Mouse (Mus musculus) MEL (cell line): ENCODE measurements around the gene Klrb1b.

Source experiments
- BHLHE40 ChIP-seq: IDR thresholded peaks from 2 replicates; pipeline ENCODE4 v1.6.1; 2012; ENCODE audit warnings: low read depth, mild to moderate bottlenecking, inconsistent platforms, low read length, improper control_type of control experiment, borderline replicate concordance
- CHD2 ChIP-seq: IDR thresholded peaks from 2 replicates; pipeline ENCODE4 v1.6.1; 2011; ENCODE audit warnings: low read length, improper control_type of control experiment
- CTCF ChIP-seq, 3 experiments: IDR thresholded peaks in 2 of 3; conservative IDR thresholded peaks in 1 of 3; 2 replicates each; pipeline ENCODE4 v1.5.1; 2011 to 2012; ENCODE audit warnings: low read length in 3 of 3, low read depth in 2 of 3, mild to moderate bottlenecking in 2 of 3, improper control_type of control experiment in 1 of 3, inconsistent platforms in 1 of 3, mixed read lengths in 1 of 3, moderate library complexity in 1 of 3; ENCODE audit not compliant: control insufficient read depth in 1 of 3, insufficient read depth in 1 of 3, poor library complexity in 1 of 3, severe bottlenecking in 1 of 3
- E2F4 ChIP-seq: IDR thresholded peaks from 2 replicates; pipeline ENCODE4 v1.6.1; 2011; ENCODE audit warnings: low read depth, low read length, improper control_type of control experiment, borderline replicate concordance
- EP300 ChIP-seq, 2 experiments: IDR thresholded peaks; 2 replicates each; pipeline ENCODE4 v1.6.1; 2011; ENCODE audit warnings: improper control_type of control experiment in 2 of 2, low read length in 2 of 2, low read depth in 1 of 2, mild to moderate bottlenecking in 1 of 2
- JUND ChIP-seq: IDR thresholded peaks from 2 replicates; pipeline ENCODE4 v1.6.1; 2011; ENCODE audit warnings: low read depth, mild to moderate bottlenecking, improper control_type of control experiment, low read length
- MAFK ChIP-seq: IDR thresholded peaks from 2 replicates; pipeline ENCODE4 v1.6.1; 2011; ENCODE audit warnings: low read depth, mild to moderate bottlenecking, low read length, improper control_type of control experiment, borderline replicate concordance
- MAX ChIP-seq: IDR thresholded peaks from 2 replicates; pipeline ENCODE4 v1.6.1; 2011; ENCODE audit warnings: low read length, improper control_type of control experiment
- POLR2A ChIP-seq, 2 experiments: IDR thresholded peaks; 2 replicates each; pipeline ENCODE4 v1.6.1; 2011 to 2012; ENCODE audit warnings: low read length in 2 of 2, mild to moderate bottlenecking in 2 of 2, control low read depth in 1 of 2, improper control_type of control experiment in 1 of 2, low read depth in 1 of 2, moderate library complexity in 1 of 2; ENCODE audit not compliant: control insufficient read depth in 1 of 2, insufficient read depth in 1 of 2, poor library complexity in 1 of 2
- POLR2AphosphoS5 ChIP-seq: IDR thresholded peaks from 2 replicates; pipeline ENCODE4 v1.6.1; 2012; ENCODE audit warnings: low read depth, borderline replicate concordance, mild to moderate bottlenecking, inconsistent platforms, low read length, moderate library complexity, mixed read lengths
- RAD21 ChIP-seq: IDR thresholded peaks from 2 replicates; pipeline ENCODE4 v1.6.1; 2011; ENCODE audit warnings: mild to moderate bottlenecking, low read depth, low read length, improper control_type of control experiment
- UBTF ChIP-seq: IDR thresholded peaks from 2 replicates; pipeline ENCODE4 v1.6.1; 2012; ENCODE audit warnings: low read depth, mild to moderate bottlenecking, inconsistent platforms, low read length, improper control_type of control experiment, moderate library complexity, borderline replicate concordance; ENCODE audit not compliant: insufficient read depth
- ZC3H11A ChIP-seq: IDR thresholded peaks from 2 replicates; pipeline ENCODE4 v1.6.1; 2012; ENCODE audit warnings: low read depth, mild to moderate bottlenecking, inconsistent platforms, low read length, improper control_type of control experiment
- ZMIZ1 ChIP-seq: IDR thresholded peaks from 2 replicates; pipeline ENCODE4 v1.6.1; 2012; ENCODE audit warnings: low read depth, mild to moderate bottlenecking, inconsistent platforms, low read length, improper control_type of control experiment, moderate library complexity

- TF ChIP-seq POLR2AphosphoS5 (no peak), MAFK (no peak), E2F4 (no peak), POLR2A (IDR thresholded peaks at IDR 0.05; ENCODE audit: control insufficient read depth in 1 of 2, insufficient read depth in 1 of 2, low read depth in 1 of 2, low read length in 2 of 2, poor library complexity in 1 of 2) (no peak), CTCF (IDR thresholded peaks at IDR 0.05 in 2 of 3, conservative IDR thresholded peaks at IDR 0.05 in 1 of 3; ENCODE audit: control insufficient read depth in 1 of 3, insufficient read depth in 1 of 3, low read depth in 2 of 3, low read length in 3 of 3, poor library complexity in 1 of 3, severe bottlenecking in 1 of 3) (no peak), UBTF (no peak), MAX (no peak), JUND (no peak), CHD2 (no peak), RAD21 (no peak), BHLHE40 (no peak), ZMIZ1 (no peak), EP300 (IDR thresholded peaks at IDR 0.05; ENCODE audit: low read depth in 1 of 2, low read length in 2 of 2) (no peak), ZC3H11A (no peak)
Measured at GRCm38 (mm10) chr6:128833046-128833445, 6.9 kb upstream of the Klrb1b start.
